Mouse (Mus musculus): ENCODE results near the gene Fam72a.
"Not testable (repeated sequence)": the region's sequence is repeated elsewhere in the genome, so short reads cannot be mapped to it uniquely, and the experiment has no call there.

Fam72a gene

DNA sequence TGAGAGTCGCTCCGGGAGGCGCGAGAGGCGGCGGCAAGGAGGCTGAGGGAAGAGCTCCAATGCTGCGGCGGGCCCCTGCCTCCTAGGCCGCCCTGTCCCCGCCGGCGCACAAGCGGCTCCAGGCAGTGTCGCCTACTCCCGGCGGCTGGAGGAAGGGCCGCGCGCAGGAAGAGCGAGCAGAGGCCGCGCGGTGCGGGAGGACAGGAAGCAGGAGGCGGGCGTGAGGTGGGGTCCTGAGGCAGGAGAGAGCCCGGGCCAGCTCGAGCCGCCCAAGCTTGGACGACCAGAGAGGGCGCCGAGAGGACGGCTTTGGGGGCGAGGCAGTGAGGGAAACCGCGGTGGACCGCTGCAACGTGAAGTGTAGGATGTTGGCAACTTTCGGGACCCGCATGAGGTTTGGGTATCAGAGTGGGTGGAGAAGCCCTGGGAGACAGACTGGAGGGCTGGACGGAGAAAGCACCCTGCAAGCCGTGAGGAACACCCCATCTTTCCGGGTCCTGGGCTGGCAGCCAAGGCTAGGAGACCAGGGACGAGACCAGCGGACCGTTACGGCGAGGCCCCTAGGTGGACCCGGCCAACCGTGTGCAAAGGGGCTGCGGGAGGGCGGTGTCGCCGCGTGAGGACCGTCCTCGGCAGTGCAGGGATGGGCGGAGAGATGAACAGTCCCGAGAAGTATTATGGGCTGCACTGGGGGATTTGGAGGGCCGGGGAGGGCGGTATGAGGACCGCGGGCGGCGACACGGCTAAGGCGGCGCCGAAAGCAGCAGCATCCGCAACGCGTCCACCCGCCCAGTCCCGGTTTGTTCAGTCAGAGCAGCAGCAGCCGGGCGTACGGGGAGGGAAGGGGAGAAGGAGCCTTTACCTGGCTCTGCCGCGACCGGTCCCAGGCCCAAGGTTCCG, 1.1 kb upstream of the Fam72a start:
- in situ Hi-C loops (cut with MboI, MseI), result loop anchor here in 1 of 2 experiments (10.0 kb wide), 1 partner anchor 422 kb away; no protein-coding TSS in a partner anchor

DNA sequence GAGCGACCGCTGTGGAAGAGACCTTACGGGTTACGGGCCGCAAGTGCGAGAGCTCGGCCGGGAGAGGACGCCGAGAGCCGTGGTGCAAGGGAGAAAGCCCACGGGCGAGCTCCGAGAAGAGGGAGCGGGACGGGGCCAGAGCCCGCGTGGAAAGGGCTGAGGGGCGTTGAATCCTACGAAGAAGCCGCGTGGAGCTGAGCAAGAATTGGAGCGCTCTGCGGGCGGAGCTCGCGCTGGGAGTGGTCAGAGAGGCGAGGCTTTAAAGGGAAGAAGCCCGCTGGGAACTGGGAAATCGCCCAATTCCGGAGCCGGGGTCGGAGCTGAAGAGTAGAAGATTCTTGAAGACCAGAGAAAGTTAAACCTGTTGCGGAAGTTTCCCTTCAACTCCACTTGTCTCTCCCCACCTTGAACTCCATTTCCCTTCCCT, 391 bp downstream of the Fam72a start:
- in situ Hi-C loops (cut with MboI, MseI), result loop anchor here in 1 of 2 experiments (10.0 kb wide), 1 partner anchor 423 kb away; no protein-coding TSS in a partner anchor

DNA sequence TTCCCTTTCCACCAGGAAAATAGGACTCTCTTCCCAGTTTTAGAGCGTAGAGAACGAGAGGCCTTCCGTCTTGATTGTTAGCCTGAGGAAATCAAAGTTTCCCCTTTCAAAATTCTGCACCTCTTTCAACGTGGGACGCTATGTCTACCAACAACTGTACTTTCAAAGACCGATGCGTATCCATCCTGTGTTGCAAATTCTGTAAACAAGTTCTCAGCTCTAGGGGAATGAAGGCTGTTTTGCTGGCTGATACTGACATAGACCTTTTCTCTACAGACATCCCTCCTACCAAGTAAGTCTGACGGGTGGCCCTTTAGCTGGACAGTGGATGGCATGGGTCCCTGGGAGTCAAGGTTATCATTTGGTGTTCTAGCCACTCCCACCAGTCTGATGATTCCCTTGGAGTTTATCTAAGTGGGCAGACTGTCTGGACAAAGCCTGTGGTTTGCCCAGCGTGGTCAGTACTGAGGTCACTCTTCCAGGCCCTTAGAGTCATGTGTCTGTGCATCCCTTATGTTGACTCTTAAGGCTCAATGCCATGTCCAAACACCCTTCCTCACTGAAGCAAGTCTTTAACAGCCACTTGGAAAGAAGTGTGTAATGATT, 961 bp downstream of the Fam72a start:
- in situ Hi-C loops (cut with MboI, MseI), result loop anchor here in 1 of 2 experiments (10.0 kb wide), 1 partner anchor 424 kb away; no protein-coding TSS in a partner anchor

DNA sequence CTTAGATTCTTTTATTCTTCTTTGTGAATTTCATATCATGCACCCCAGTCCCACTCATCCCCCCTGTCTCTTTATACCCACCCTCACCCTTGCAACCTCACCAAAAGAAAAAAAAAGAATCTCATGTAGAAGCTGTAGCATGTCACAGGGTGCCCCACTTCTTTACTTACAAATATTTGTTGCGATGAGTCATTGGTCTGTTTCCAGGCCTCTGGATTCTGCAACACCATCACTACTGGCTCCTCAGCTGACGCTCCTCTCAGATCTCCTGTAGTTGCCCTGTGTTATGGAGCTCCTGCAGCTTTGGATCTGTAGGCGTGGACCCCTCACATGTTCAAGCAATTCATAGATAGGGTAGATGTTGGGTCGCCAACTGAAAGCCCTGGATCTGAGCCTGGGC, 12.1 kb downstream of the Fam72a start:
- in situ Hi-C loops (cut with MboI, MseI), result loop anchor here in 1 of 2 experiments (10.0 kb wide), 1 partner anchor 655 kb away; the partner anchor contains the start of gene Il24

DNA sequence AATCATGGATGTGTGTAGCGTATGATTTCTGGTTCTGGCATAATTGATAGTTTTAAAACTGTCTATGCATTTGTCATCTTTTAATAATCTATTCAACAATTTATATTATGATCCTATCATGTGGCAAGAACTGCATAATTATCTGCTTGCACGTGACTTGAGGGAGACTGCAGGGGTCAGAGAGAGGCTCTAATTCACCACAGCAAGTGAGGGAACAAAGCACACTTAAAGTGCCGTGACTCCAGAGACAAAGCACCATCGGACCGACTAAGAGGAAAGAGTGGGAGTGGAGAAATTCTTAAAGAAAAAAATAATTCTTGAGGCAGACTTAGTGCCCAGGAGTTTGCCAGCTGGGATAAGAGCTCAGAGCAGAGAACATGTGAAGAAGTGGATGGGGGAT, 13.1 kb downstream of the Fam72a start:
- in situ Hi-C loops (cut with MboI, MseI), result no loop called here

DNA sequence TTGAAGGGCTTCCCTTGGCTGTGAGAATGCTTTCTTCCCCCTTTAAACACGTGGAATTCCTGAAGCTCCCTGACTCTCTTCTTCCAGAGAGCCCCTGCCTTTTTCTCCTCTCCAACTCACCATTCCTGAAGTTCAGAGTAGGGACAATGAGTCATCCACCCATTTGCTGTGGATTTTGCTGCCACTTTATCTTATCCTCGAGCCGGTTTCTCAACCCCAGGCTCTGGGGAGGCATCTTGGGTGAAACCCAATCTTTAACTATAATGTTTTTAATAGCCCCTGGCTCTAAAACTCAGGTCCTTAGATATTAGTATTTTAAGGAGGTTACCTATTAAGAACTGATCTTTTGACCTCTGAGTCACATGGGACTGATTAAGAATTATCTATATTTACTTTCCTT, 13.7 kb downstream of the Fam72a start:
- in situ Hi-C loops (cut with MboI, MseI), result no loop called here

DNA sequence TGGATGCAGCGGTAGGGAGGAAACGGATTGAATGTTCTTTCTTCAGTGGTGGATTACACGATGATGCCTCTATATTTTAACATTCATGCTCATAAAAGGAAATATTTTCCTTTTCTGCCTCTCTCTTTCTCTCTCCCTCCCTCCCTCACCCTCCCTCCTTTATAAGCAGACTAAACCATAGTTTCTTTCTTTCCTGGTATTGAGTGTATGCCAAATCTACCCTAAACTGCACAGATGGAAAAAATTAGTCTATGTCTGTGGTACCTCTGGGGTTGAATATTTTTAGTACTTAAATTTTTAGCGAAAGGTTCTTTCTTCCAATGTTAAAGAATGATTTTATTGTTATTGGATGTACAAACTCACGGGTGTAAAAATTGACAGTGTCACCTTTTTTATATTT, 14.2 kb downstream of the Fam72a start:
- in situ Hi-C loops (cut with MboI, MseI), result no loop called here

DNA sequence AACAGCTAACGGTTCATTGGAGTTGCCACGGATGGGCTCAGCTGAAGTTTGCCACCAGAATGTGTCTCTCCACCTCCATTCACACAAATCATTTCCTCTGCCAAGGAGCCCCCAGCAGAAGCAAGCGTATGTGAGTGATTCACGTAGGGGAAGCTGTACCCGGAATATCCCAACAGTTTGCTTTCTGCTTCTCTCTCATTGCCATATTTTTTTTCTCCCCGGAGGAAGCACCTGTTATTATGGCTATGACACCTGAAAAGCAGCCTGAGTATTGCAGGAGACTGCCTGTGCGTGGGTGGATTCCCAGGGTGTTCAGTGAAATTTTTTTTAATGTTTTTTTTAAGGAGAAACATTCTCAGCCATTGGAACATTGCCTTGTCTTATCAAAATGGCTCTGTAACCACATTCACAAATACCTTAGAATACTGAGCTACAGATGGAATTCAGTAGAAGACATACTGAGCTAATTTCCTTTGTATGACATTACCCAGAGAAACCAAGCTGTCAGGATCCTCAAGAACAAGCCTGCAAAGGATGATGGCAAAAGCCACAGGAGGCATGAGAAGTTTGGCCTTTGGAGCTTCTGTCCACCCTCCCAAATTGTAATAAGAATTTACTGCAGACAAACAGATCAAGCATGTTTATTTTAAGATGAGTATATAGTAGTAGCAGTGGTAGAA, 16.3 kb downstream of the Fam72a start:
- in situ Hi-C loops (cut with MboI, MseI), result no loop called here

DNA sequence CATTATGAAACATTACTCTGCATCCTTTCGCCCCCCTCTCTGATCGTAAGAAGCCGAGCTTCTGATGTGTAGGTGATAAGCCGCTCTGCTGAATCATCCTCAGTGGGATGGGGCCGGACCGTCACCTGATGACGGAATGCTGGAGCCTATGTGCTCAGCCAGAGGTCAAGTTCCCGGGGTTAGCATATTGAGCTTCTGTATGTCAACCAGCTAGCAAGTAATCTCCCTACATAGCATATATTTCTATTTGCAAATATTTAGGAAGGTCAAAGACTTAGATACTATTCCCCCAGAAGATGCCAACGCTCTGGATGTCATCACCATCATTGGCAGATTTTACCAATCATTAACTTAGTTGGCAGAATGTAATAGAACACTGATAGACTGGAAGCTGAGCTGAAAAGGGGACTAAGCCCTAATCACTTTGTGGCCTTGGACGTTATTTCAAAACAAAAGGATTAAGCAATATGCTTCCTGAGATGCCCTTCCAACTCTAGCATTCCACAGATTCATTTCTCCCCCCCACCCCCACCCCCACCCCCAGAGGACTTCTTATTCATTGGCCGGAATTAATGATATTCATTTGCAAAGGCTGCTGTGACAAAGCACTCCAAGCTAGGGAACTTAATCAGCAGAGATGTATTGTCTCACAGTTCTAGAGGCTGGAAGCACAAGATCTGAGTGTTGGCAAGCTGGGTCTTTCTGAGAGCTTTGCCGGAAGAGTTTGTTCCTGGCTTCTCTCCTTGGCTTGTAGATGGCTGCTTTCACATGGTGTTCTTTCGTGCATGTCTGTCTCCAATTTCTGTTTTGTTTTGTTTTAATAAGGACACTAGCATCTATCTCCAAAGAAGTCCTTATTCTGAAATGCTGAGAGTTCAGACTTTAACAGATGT, 19.3 kb downstream of the Fam72a start:
- in situ Hi-C loops (cut with MboI, MseI), result no loop called here

DNA sequence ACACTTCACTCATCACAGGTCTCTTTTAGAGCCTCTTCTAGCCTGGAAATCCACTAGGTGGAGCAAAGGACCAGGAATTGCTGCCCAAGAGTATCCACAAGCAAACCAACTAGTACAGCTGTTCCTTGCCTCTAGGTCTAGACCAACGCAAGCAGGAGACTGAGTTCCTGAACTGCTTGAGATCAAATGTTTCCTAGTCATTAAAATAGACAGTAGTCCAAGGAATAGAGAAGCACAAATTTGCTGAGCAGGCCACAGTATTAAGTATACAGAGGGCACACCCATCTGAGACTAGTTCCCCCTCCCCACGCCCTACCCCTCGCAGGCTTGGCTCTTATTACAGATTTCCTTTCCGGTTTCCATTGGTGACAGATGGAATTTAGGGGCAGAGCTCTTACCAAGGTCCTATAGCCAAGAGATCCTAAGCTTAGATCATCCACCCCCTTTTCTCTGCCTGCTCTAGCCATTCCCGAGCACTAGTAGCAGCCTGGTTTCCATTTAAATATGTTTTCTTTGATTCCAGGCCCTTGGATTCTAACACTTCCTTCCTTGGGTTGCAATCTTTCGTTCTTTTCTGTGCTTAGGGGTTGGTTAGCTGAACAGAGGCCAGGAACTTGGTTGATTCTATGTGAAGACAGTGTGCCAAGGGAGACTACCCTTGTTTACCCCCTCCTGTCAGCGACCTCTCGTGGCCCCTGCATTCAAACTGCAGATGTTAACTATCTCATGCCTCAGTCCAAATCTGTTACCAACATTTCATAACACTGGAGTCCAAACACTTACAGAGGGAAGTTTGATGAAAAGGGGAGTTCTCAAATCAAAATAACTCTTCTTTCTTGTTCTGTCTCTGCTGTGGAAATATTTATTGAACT, 21.0 kb downstream of the Fam72a start:
- in situ Hi-C loops (cut with MboI, MseI), result no loop called here

DNA sequence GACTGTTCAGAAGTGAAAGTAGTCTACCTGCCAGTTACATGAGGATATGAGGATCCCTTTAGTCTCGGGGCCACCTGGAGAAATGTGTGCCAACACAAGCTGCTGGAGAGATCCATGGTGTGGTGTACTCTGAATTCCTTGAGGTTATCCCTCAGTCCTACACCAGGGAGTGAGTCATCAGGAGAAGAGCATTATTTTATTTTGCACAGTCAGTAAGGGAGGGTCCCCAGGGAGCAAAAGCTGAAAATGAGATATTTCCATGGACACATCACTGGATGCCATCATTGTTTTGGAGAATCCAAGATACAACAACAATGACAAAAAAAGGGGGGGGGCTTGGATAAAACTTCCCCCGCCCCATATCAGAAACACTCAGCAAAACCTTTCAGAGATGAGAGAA, 24.3 kb downstream of the Fam72a start:
- in situ Hi-C loops (cut with MboI, MseI), result loop anchor here in 1 of 2 experiments (5.0 kb wide), 2 partner anchors 70 to 265 kb away; no protein-coding TSS in a partner anchor

DNA sequence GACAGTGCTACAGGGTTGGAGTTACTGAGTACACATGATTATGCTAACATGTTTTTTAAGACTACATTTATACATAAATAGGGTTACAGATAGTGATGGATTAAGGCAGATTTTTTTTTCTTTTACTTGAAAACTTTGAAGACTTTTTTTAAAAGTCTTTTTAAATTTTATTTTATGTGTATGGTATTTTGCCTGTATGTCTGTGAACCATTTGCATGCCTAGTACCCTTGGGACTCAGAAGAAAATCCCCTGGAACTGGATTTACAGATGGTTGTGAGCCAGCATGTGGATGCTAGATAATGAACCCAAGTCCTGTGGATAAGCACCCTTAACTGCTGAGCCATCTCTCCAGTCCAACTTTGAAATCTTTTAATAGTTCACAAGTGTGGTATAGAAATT, 25.7 kb downstream of the Fam72a start:
- in situ Hi-C loops (cut with MboI, MseI), result loop anchor here in 1 of 2 experiments (5.0 kb wide), 2 partner anchors 71 to 266 kb away; no protein-coding TSS in a partner anchor

DNA sequence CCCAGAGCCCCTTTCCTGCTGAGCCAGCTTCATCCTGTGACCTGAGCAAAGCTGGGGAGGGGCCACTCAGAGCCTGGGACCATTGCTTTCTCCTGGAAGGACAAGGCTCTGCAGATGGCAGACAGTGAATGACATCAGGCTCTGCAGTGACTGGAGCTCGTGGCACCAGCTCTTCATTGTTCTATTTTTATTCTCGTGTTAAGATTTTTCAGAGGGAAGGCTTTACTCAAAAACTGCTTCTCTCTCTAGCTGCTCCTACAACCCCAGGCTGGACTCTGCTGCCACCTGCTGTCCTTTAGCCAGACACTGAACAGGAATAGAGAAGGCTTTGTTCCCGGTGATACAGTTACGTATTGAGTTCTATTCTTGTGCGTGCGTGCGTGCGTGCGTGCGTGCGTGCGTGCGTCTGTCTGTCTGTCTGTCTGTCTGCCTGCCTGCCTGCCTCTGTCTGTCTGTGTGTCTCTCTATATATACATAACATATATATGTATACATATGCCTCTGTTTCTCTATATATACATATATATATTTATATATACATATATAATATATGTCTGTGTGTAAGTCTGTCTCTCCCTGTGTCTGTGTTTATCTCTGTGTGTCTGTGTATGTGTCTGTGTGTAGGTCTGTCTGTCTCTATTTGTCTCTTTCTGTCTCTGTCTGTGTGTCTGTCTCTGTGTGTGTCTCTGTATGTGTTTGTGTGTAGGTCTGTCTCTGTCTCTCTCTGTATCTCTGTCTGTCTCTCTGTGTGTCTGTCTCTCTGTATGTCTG, 27.5 kb downstream of the Fam72a start:
- in situ Hi-C loops (cut with MboI, MseI), result loop anchor here in 1 of 2 experiments (5.0 kb wide), 1 partner anchor 263 kb away; no protein-coding TSS in a partner anchor

DNA sequence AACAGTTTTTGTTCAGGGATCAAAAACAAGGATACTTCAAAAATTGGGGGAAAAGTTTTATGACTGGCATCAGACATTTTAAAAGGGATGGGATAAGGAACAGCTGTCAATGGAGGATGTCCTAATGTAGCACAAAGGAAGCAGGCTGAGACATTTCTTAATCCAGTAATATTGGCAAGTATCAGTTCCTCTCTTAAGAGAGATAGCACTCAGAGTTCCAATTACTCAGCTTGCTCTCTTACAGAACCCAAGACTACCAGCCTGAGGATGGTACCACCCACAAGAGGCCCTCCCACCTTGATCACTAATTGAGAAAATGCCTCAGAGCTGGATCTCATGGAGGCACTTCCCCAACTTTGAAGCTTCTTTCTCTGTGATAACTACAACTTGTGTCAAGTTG, 32.8 kb downstream of the Fam72a start:
- in situ Hi-C loops (cut with MboI, MseI), result no loop called here

DNA sequence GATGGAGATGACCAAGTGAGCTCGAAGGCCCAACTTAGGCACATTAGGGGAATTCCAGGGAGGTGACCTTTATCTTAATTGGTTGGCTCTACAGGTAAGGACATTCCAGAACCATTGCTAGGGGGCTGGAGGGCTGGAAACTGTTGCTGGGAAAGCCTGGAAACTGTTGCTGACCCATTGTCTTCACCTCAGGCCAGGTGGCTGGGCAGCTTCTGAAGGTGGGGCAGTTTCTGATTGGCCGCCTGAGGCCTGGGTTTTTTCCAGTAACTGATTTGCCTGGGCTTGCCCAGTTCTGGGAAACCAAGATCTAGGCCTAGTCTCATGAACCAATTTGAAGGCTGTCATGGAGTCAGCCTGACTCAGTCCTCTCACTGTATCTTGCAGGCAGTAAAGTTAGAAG, 34.4 kb downstream of the Fam72a start:
- in situ Hi-C loops (cut with MboI, MseI), result no loop called here

DNA sequence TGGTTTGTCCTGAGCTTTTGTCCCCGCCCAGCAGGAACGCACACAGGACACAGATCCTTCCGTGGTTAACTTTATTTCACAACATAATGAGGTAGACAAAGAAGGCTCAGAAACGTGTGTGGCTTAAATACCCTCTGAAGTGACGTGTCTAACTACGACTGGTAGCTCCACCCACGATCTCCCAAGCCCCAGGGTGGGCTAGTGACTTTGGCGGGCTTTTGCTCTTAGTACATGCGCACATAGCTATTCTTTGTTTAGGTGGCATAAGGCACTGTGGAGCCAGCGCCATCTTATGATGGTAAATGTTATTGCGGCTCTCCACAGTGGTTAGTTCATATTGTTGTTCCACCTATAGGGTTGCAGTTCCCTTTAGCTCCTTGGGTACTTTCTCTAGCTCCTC, 38.4 kb downstream of the Fam72a start:
- in situ Hi-C loops (cut with MboI, MseI), result not testable (repeated sequence)

DNA sequence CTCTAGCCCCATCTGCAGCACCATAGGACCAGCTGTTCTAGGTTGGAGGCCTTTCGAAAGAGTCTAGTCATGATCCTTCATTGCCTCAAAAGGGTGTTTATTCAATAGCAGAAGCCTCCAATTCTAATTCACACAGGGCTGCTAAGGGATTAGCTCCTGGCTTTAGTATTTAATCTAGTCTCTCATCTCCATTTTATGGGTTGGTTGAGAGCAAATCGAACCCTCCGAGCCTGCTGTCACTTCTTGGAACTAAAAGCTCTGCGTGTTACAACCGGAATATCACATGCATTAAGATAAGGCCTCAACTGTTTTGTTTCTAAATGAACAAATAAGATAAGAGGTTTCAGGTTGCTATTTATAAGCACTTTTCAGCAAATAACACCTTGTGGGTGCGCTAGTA, 42.0 kb downstream of the Fam72a start:
- in situ Hi-C loops (cut with MboI, MseI), result no loop called here

DNA sequence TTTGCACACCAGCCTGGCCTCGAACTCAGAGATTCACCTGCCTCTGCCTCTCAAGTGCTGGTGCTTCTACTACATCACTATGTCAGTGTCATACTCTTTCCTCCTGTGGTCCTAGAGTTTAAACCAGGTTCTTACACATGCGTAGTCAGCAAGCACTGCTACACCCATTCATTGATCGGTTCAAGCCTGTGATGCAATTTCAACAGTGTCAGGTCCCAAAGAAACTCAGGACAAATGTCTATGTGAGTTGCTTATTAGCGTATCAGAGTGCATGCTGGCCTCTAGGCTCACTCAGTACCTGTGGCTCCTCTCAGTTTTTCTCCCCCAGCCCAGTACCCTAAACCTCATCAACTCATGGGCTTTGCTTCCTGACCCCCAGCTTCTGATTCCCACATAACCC, 42.7 kb downstream of the Fam72a start:
- in situ Hi-C loops (cut with MboI, MseI), result no loop called here

DNA sequence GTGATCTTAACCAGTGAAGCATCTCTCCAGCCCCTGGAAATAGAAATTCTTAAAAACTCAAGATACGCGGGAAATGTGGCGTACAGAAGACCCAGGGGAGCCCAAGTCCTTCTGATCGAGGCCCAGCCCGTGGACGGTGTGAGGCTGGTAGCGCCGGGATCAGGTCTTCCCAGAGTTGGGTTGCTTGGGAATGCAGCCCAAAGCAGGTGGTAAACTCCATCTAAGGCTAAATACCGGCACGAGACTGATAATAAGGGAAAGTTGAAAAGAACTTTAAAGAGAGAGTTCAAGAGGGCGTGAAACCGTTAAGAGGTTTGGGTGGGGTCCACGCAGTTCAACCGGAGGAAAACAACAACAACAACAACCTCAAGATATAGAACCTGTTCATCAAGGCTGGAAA, 46.0 kb downstream of the Fam72a start:
- in situ Hi-C loops (cut with MboI, MseI), result no loop called here

Data from T-helper 17 cell (primary cell).